Mouse (Mus musculus) MEL-GATA-1-ER (cell line): ENCODE measurements around the gene Rimkla.
A peak's percentile ranks its signal among the peaks of the same experiment; 100 is the strongest.
"Not testable (repeated sequence)": the region's sequence is repeated elsewhere in the genome, so short reads cannot be mapped to it uniquely, and the experiment has no call there.

Experiments
- DNase-seq: peaks from one replicate; pipeline ENCODE4 v3.0.0-alpha.2; 2012; ENCODE audit warnings: low read depth; ENCODE audit errors: extremely low read depth

Rimkla gene

GRCm38 (mm10) chr4:119492291-119492932 lies at the start of gene Rimkla:
Gene Rimkla (minus strand): TSS chr4:119492628.
- DNase-seq: no peak

GRCm38 (mm10) chr4:119540533-119540890 lies 48.1 kb upstream of the Rimkla start:
- no peak for DNase-seq

- DNase-seq: no peak
Measured at GRCm38 (mm10) chr4:119539836-119540532, 47.6 kb upstream of the Rimkla start.

GRCm38 (mm10) chr4:119539031-119539824 lies 46.8 kb upstream of the Rimkla start, which contains the start of gene Frg2f1:
Gene Frg2f1 (minus strand): TSS chr4:119539529.
- DNase-seq: peak; percentile 73

- no peak for DNase-seq
Measured at GRCm38 (mm10) chr4:119537436-119537835, 45.0 kb upstream of the Rimkla start.

- not testable (repeated sequence) for DNase-seq
Measured at GRCm38 (mm10) chr4:119536615-119537014, 44.2 kb upstream of the Rimkla start, which contains the start of gene Foxj3. Gene Foxj3 (plus strand): TSS chr4:119537004.

- no peak for DNase-seq
Measured at GRCm38 (mm10) chr4:119535103-119535502, 42.7 kb upstream of the Rimkla start.

GRCm38 (mm10) chr4:119531813-119532212 lies 39.4 kb upstream of the Rimkla start:
- DNase-seq: no peak

GRCm38 (mm10) chr4:119526329-119526845 lies 34.0 kb upstream of the Rimkla start:
- DNase-seq: no peak

- no peak for DNase-seq
Measured at GRCm38 (mm10) chr4:119524466-119524865, 32.0 kb upstream of the Rimkla start.

GRCm38 (mm10) chr4:119524010-119524409 lies 31.6 kb upstream of the Rimkla start:
- DNase-seq: no peak

GRCm38 (mm10) chr4:119523575-119523974 lies 31.1 kb upstream of the Rimkla start:
- no peak for DNase-seq

- no peak for DNase-seq
Measured at GRCm38 (mm10) chr4:119512731-119513141, 20.3 kb upstream of the Rimkla start.

- DNase-seq: no peak
Measured at GRCm38 (mm10) chr4:119511591-119511990, 19.2 kb upstream of the Rimkla start.

GRCm38 (mm10) chr4:119498319-119498848 lies 6.0 kb upstream of the Rimkla start:
- no peak for DNase-seq

- no peak for DNase-seq
Measured at GRCm38 (mm10) chr4:119492933-119493327, 502 bp upstream of the Rimkla start.

- DNase-seq: peak; percentile 30
Measured at GRCm38 (mm10) chr4:119490806-119491205, 1.6 kb downstream of the Rimkla start.

- no peak for DNase-seq
Measured at GRCm38 (mm10) chr4:119489666-119490065, 2.8 kb downstream of the Rimkla start.

GRCm38 (mm10) chr4:119484882-119485281 lies 7.5 kb downstream of the Rimkla start:
- DNase-seq: peak; percentile 33

GRCm38 (mm10) chr4:119483051-119483450 lies 9.4 kb downstream of the Rimkla start:
- no peak for DNase-seq

- DNase-seq: no peak
Measured at GRCm38 (mm10) chr4:119473150-119473549, 19.3 kb downstream of the Rimkla start.
